ENCODE assay signal across 19 mouse cellular contexts in the genomic region with DNA sequence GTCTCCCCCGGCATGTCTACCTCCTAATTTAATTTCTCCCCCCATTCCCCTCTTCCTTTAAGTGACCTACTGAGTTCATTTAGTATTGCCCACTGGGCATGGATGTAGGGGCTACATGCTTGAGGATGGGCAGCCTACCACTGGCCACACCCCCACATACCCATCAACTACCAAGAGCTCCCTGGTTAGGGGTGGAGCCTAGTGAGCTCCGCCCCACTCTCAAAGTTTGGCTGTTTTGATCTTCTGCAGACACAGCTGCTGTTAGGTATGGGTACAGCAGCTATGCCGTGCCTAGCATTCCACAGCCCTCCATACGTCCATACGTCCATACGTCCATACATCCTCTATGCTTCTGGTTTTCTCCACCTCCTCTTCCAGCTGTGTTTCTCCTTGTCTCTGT.
DNase-seq lines count a peak whose midpoint lies in the region; ATAC-seq and TF ChIP-seq lines count a peak whose summit lies in the region.
"Had no signal": no experiment of that assay in that cellular context is flagged by ENCODE, and none has a peak within 500 bp of the region (broad histone marks: within the 10 kb centered on the region; RNA-seq: fewer than 3 reads in every experiment).

No protein-coding gene starts in this region.

- H3K4me1 ChIP-seq in embryonic facial prominence, embryonic 14.5 days (ENCODE audit: control insufficient read depth, insufficient read depth, low read length), result peaks cover 34% of the 10 kb centered on the region
- peaks cover 55% of the 10 kb centered on the region for H3K4me1 ChIP-seq in embryonic facial prominence, embryonic 10.5 days
- H3K4me1 ChIP-seq in limb, embryonic 12.5 days (replicated peaks), result peaks cover 67% of the 10 kb centered on the region
- peaks cover 54% of the 10 kb centered on the region for H3K4me1 ChIP-seq in limb, embryonic 10.5 days
- H3K4me1 ChIP-seq in liver, embryonic 12.5 days, result peaks cover 13% of the 10 kb centered on the region; the same call in 1 of the 2 replicates
- peaks cover 26% of the 10 kb centered on the region for H3K4me1 ChIP-seq in cerebellum, adult 2 months (ENCODE audit: control insufficient read depth, insufficient read depth, low read length)

- no peaks in the 10 kb centered on the region for H3K9me3 ChIP-seq in embryonic facial prominence, embryonic 14.5 days (ENCODE audit: control insufficient read depth, low read length)
- H3K9me3 ChIP-seq in embryonic facial prominence, embryonic 10.5 days, result no peaks in the 10 kb centered on the region
- H3K9me3 ChIP-seq in limb, embryonic 12.5 days, result no peaks in the 10 kb centered on the region
- no peaks in the 10 kb centered on the region for H3K9me3 ChIP-seq in limb, embryonic 10.5 days (replicated peaks)
- H3K9me3 ChIP-seq in liver, embryonic 12.5 days (replicated peaks), result no peaks in the 10 kb centered on the region
- H3K9me3 ChIP-seq: embryonic facial prominence, embryonic 15.5 days; heart, embryonic 10.5 days; neural tube, embryonic 13.5 days; stomach, embryonic 15.5 days had no signal

- no peak overlapping the region for H3K4me2 ChIP-seq in embryonic facial prominence, embryonic 14.5 days (ENCODE audit: low read depth, low read length)
- 0 out of 2 replicates have a peak overlapping the region, but pooled peaks have one; percentile 23 for H3K4me2 ChIP-seq in limb, embryonic 12.5 days
- H3K4me2 ChIP-seq in liver, embryonic 12.5 days, result no peak overlapping the region
- H3K4me2 ChIP-seq: embryonic facial prominence, embryonic 15.5 days; neural tube, embryonic 13.5 days; stomach, embryonic 15.5 days had no signal

- no peak for TF ChIP-seq POLR2A in cerebellum, adult 2 months (IDR thresholded peaks at IDR 0.05; ENCODE audit: borderline replicate concordance, insufficient read depth, low read length)

- no peaks in the 10 kb centered on the region for H3K27me3 ChIP-seq in embryonic facial prominence, embryonic 14.5 days (replicated peaks; ENCODE audit: control insufficient read depth, insufficient read depth, low read length)
- peaks cover 16% of the 10 kb centered on the region; the same call in 1 of the 2 replicates for H3K27me3 ChIP-seq in embryonic facial prominence, embryonic 10.5 days (replicated peaks; ENCODE audit: low read depth, poor library complexity, severe bottlenecking)
- peaks cover 5% of the 10 kb centered on the region; the same call in 1 of the 2 replicates for H3K27me3 ChIP-seq in limb, embryonic 12.5 days
- H3K27me3 ChIP-seq in limb, embryonic 10.5 days (ENCODE audit: low read depth, poor library complexity, severe bottlenecking), result no peaks in the 10 kb centered on the region; the same call in 1 of the 2 replicates
- no peaks in the 10 kb centered on the region for H3K27me3 ChIP-seq in liver, embryonic 12.5 days (replicated peaks)
- H3K27me3 ChIP-seq in cerebellum, adult 2 months (ENCODE audit: control insufficient read depth, insufficient read depth, low read length), result no peaks in the 10 kb centered on the region
- H3K27me3 ChIP-seq: embryonic facial prominence, embryonic 15.5 days; neural tube, embryonic 13.5 days; stomach, embryonic 15.5 days had no signal

- no peaks in the 10 kb centered on the region for H3K36me3 ChIP-seq in embryonic facial prominence, embryonic 14.5 days (ENCODE audit: control insufficient read depth, insufficient read depth, low read length)
- H3K36me3 ChIP-seq in embryonic facial prominence, embryonic 10.5 days (replicated peaks), result no peaks in the 10 kb centered on the region
- no peaks in the 10 kb centered on the region for H3K36me3 ChIP-seq in limb, embryonic 12.5 days
- no peaks in the 10 kb centered on the region for H3K36me3 ChIP-seq in limb, embryonic 10.5 days
- H3K36me3 ChIP-seq in liver, embryonic 12.5 days, result no peaks in the 10 kb centered on the region
- H3K36me3 ChIP-seq: embryonic facial prominence, embryonic 15.5 days; heart, embryonic 10.5 days; neural tube, embryonic 13.5 days; stomach, embryonic 15.5 days had no signal

- peak overlapping the region; percentile 54 for H3K27ac ChIP-seq in embryonic facial prominence, embryonic 14.5 days (replicated peaks; ENCODE audit: low read depth, low read length)
- H3K27ac ChIP-seq in embryonic facial prominence, embryonic 10.5 days (replicated peaks), result no peak overlapping the region
- peak overlapping the region; percentile 87 for H3K27ac ChIP-seq in limb, embryonic 12.5 days
- no peak overlapping the region; the same call in 1 of the 2 replicates for H3K27ac ChIP-seq in limb, embryonic 10.5 days
- no peak overlapping the region for H3K27ac ChIP-seq in liver, embryonic 12.5 days
- H3K27ac ChIP-seq in cerebellum, adult 2 months (ENCODE audit: insufficient read depth, low read length), result no peak overlapping the region
- H3K27ac ChIP-seq: liver, embryonic 14.5 days; stomach, embryonic 15.5 days had no signal

- no peak for ATAC-seq in embryonic facial prominence, embryonic 14.5 days (ENCODE audit: low read depth)
- ATAC-seq in limb, embryonic 12.5 days (ENCODE audit: insufficient number of reproducible peaks, insufficient read depth, low FRiP score, low TSS enrichment, low read depth), result peak; percentile 35; the same call in 1 of the 2 replicates
- peak; percentile 38; the same call in 1 of the 2 replicates for ATAC-seq in liver, embryonic 12.5 days

- H3K4me3 ChIP-seq in embryonic facial prominence, embryonic 14.5 days (ENCODE audit: low read depth, low read length), result no peak overlapping the region
- no peak overlapping the region for H3K4me3 ChIP-seq in embryonic facial prominence, embryonic 10.5 days
- H3K4me3 ChIP-seq in limb, embryonic 12.5 days (replicated peaks), result no peak overlapping the region
- no peak overlapping the region for H3K4me3 ChIP-seq in limb, embryonic 10.5 days
- H3K4me3 ChIP-seq in liver, embryonic 12.5 days, result no peak overlapping the region
- no peak overlapping the region for H3K4me3 ChIP-seq in cerebellum, adult 2 months (replicated peaks; ENCODE audit: insufficient read depth, low read depth, low read length)
- H3K4me3 ChIP-seq: embryonic facial prominence, embryonic 15.5 days; heart, embryonic 10.5 days; neural tube, embryonic 13.5 days; stomach, embryonic 15.5 days had no signal

- H3K9ac ChIP-seq in embryonic facial prominence, embryonic 14.5 days (ENCODE audit: low read depth, low read length), result no peak overlapping the region
- H3K9ac ChIP-seq in limb, embryonic 12.5 days (replicated peaks), result 0 out of 2 replicates have a peak overlapping the region, but pooled peaks have one; percentile 12
- H3K9ac ChIP-seq in liver, embryonic 12.5 days, result no peak overlapping the region
- H3K9ac ChIP-seq: embryonic facial prominence, embryonic 15.5 days; liver, embryonic 14.5 days; neural tube, embryonic 13.5 days; stomach, embryonic 15.5 days had no signal

- DNase-seq in embryonic facial prominence, embryonic 14.5 days (ENCODE audit: low spot score), result no peak
- no peak for DNase-seq in embryonic facial prominence, embryonic 10.5 days (ENCODE audit: low spot score)
- DNase-seq in limb, embryonic 10.5 days (ENCODE audit: low spot score), result no peak
- peak; percentile 28 for DNase-seq in R1 (ENCODE audit: low read depth, low spot score)
- DNase-seq in kidney, postnatal 10 days, result no peak
- DNase-seq in cerebellum, adult 2 months, result no peak
- DNase-seq: adrenal gland, adult 8-10 months; cerebellum, adult 8-10 months; gastrocnemius, postnatal 36 days; layer of hippocampus, adult 9-11 months; lung, postnatal 14 days; right cerebral cortex, postnatal 14 days had no signal

- 78% methylated on average over 6 of the region's 6 CpGs for WGBS in embryonic facial prominence, embryonic 14.5 days
- WGBS in embryonic facial prominence, embryonic 10.5 days, result 88% methylated on average over 6 of the region's 6 CpGs
- WGBS in limb, embryonic 12.5 days, result 81% methylated on average over 6 of the region's 6 CpGs
- WGBS in limb, embryonic 10.5 days, result 84% methylated on average over 6 of the region's 6 CpGs
- 82% methylated on average over 6 of the region's 6 CpGs for WGBS in liver, embryonic 12.5 days (ENCODE audit: insufficient replicate concordance)
- 97% methylated on average over 6 of the region's 6 CpGs for WGBS in cerebellum, adult 2 months

- no peak for TF ChIP-seq CTCF in cerebellum, adult 2 months (IDR thresholded peaks at IDR 0.05; ENCODE audit: borderline replicate concordance, insufficient read depth, low read depth, low read length)

Comparison
In these comparisons a context has a peak if more than half of its experiments do, and no peak if none do; other contexts are left out.
1. H3K27ac ChIP-seq: peak in embryonic facial prominence, embryonic 14.5 days (single experiment) and limb, embryonic 12.5 days (single experiment); none in embryonic facial prominence, embryonic 10.5 days (single experiment), limb, embryonic 10.5 days (single experiment), liver, embryonic 12.5 days (single experiment) and cerebellum, adult 2 months (single experiment).